Mouse (Mus musculus) lung, adult 2 months (tissue): ENCODE measurements around the gene Gpr21. TPM values are rescaled to one million over a fixed set of nuclear protein-coding genes. Genes with fewer than 3 reads are reported as not detected.

Experiments used
- DNase-seq: peaks from one replicate; pipeline ENCODE4 v3.0.0; 2022
- H3K4me1 ChIP-seq: fragments of 200-500 bp; 2 replicates; pipeline ENCODE4 v1.6.1; 2011; ENCODE audit warnings: low read length; ENCODE audit not compliant: control insufficient read depth, insufficient read depth
- H3K4me3 ChIP-seq: fragments of 200-500 bp; replicated peaks from 2 replicates; pipeline ENCODE3; 2011; ENCODE audit warnings: low read depth, mild to moderate bottlenecking, control low read depth, low read length; ENCODE audit errors: extremely low read depth
- CTCF ChIP-seq: fragments of 200-500 bp; IDR thresholded peaks from 2 replicates; pipeline ENCODE4 v1.5.1; 2011; ENCODE audit warnings: mild to moderate bottlenecking, low read length, control low read depth; ENCODE audit not compliant: insufficient read depth
- POLR2A ChIP-seq: fragments of 200-500 bp; IDR thresholded peaks from 2 replicates; pipeline ENCODE4 v1.6.1; 2011; ENCODE audit warnings: low read depth, mild to moderate bottlenecking, control low read depth, low read length, borderline replicate concordance; ENCODE audit errors: extremely low read depth
- WGBS: fragments of 180-500 bp; shearing (Covaris S2); methylation state at CpG from one replicate; pipeline ENCODE4 v1.1.7; 2018; 5-methylcytosine and 5-hydroxymethylcytosine counted together
- polyA plus RNA-seq: library from polyadenylated mRNA; depleted of rRNA; stranded (reverse); fragments of >200 nt; gene quantifications from 2 replicates; pipeline ENCODE4 v1.2.3, GENCODE M21; 2012; rRNA removed

The Gpr21 gene
- polyA plus RNA-seq, 1 experiment, result 0.73 TPM

DNA sequence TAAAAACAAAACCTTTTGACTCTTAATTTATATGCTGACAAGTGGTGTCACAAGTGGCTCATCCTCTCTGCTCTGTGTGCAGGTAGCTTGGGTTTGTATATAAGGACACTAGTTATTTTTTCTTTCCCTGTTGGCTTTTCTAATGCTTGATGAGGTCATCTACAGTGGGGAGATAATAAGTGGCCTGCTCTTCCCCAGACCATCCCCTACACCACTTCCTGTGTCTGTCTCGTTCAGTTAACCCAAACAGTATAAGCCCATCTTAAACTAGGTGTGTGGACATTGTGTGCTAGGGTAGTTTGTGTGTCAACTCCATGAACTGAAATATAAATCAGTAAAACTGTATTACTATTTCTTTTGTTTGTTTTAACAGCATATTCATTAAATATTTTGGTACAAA, 49.9 kb downstream of the Gpr21 start:
- 42% methylated on average over 1 of the region's 1 CpGs for WGBS
- TF ChIP-seq POLR2A (no peak), CTCF (no peak)
- Histone ChIP-seq H3K4me1 (peaks cover 3% of the 10 kb centered on the region), H3K4me3 (no peak overlapping the region)
- DNase-seq, result no peak

DNA sequence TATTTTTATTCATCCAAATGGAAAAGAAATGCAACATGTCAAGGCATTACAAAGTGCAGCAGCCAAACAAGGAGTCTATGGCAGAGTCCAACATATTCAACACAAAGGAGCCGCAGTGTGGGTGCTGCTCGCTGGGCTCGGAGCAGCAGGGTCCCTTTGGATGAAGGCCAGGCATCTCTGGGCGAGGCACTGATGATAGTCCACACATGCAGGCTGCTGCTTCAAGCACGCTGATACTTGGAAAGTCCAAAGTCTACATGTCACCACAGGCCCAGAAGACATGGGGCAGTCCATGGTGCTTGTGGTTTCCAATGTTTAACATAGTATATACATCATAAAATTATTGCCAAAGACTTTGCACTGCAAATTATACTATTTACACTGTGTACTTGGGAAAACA, 53.8 kb downstream of the Gpr21 start:
- DNase-seq, result no peak
- 63% methylated on average over 5 of the region's 5 CpGs for WGBS
- Histone ChIP-seq H3K4me1 (peaks cover 3% of the 10 kb centered on the region), H3K4me3 (no peak overlapping the region)
- no peak for TF ChIP-seq POLR2A
- no peak for TF ChIP-seq CTCF

Other genes starting within 250 kb of the Gpr21 start
- gene Olfr368, start 189.8 kb upstream of the Gpr21 start, polyA plus RNA-seq, result not detected in 2 replicates
- 8.7 and 14.6 TPM in 2 replicates for gene Pdcl, start 157.0 kb upstream of the Gpr21 start, polyA plus RNA-seq
- 5.7 and 8.6 TPM in 2 replicates for gene Rc3h2, start 93.4 kb upstream of the Gpr21 start, polyA plus RNA-seq
- gene Zbtb26, start 73.2 kb upstream of the Gpr21 start, polyA plus RNA-seq, result 1.8 and 2.8 TPM in 2 replicates
- 1.7 and 2.4 TPM in 2 replicates for gene Zbtb6, start 73.2 kb upstream of the Gpr21 start, polyA plus RNA-seq
- 8.6 and 13.9 TPM in 2 replicates for gene Rabgap1, start 73.1 kb upstream of the Gpr21 start, polyA plus RNA-seq
- gene Strbp, start 187.5 kb downstream of the Gpr21 start, polyA plus RNA-seq, result 2.4 and 4.0 TPM in 2 replicates